Mouse (Mus musculus) cerebellum, adult 11-12 months (tissue): ENCODE results near the gene Scgb2b21.
"Not testable (repeated sequence)": the region's sequence is repeated elsewhere in the genome, so short reads cannot be mapped to it uniquely, and the experiment has no call there.

ENCODE experiments used
- DNase-seq: peaks from one replicate; pipeline ENCODE4 v3.0.0; 2022

Gene Scgb2b21

GRCm38 (mm10) chr7:33520358-33520757 lies at the start of gene Scgb2b21:
TSS of gene Scgb2b21 (minus strand) at chr7:33520458.
- no peak for DNase-seq

GRCm38 (mm10) chr7:33543420-33543819 lies 23.2 kb upstream of the Scgb2b21 start:
- DNase-seq: not testable (repeated sequence)
